Mouse (Mus musculus) MEL (cell line): ENCODE data around the gene Klhl3. TPM values are rescaled to one million over a fixed set of nuclear protein-coding genes. Genes with fewer than 3 reads are reported as not detected.
"Not testable (repeated sequence)": the region's sequence is repeated elsewhere in the genome, so short reads cannot be mapped to it uniquely, and the experiment has no call there.

Experiments
- DNase-seq: peaks from one replicate; pipeline ENCODE4 v3.0.0; 2011; ENCODE audit warnings: low read depth, low spot score
- H3K27ac ChIP-seq: 2 replicates; pipeline ENCODE4 v1.5.1; 2012; ENCODE audit warnings: low read depth, mild to moderate bottlenecking, control low read depth, low read length, moderate library complexity; ENCODE audit not compliant: control insufficient read depth
- H3K27me3 ChIP-seq, 2 experiments: fragments of 150-350 bp in 1 of 2; sonication (generic) in 1 of 2; 2 replicates each; pipeline ENCODE4 v1.6.1; 2012; ENCODE audit warnings: low read length in 2 of 2, mild to moderate bottlenecking in 2 of 2, improper control_type of control experiment in 1 of 2, moderate library complexity in 1 of 2; ENCODE audit not compliant: insufficient read depth in 2 of 2, control insufficient read depth in 1 of 2
- H3K36me3 ChIP-seq, 2 experiments: 2 replicates each; pipeline ENCODE4 v1.6.1; 2012 to 2014; ENCODE audit warnings: low read length in 2 of 2, improper control_type of control experiment in 1 of 2, inconsistent platforms in 1 of 2, mild to moderate bottlenecking in 1 of 2; ENCODE audit not compliant: insufficient read depth in 2 of 2, control insufficient read depth in 1 of 2
- H3K4me1 ChIP-seq, 2 experiments: fragments of 150-350 bp in 1 of 2; sonication (generic) in 1 of 2; 2 replicates each; pipeline ENCODE4 v1.6.1; 2012; ENCODE audit warnings: low read length in 2 of 2, improper control_type of control experiment in 1 of 2, mild to moderate bottlenecking in 1 of 2; ENCODE audit not compliant: insufficient read depth in 2 of 2, control insufficient read depth in 1 of 2
- H3K4me3 ChIP-seq, 2 experiments: fragments of 150-350 bp in 1 of 2; sonication (generic) in 1 of 2; 2 replicates each; pipeline ENCODE4 v1.5.1; 2012; ENCODE audit warnings: low read depth in 2 of 2, low read length in 2 of 2, mild to moderate bottlenecking in 2 of 2, moderate library complexity in 2 of 2, control low read depth in 1 of 2, improper control_type of control experiment in 1 of 2; ENCODE audit not compliant: control insufficient read depth in 1 of 2, insufficient read depth in 1 of 2
- H3K79me2 ChIP-seq: 2 replicates; pipeline ENCODE4 v1.6.1; 2012; ENCODE audit warnings: mild to moderate bottlenecking, low read length, moderate library complexity; ENCODE audit not compliant: control insufficient read depth, poor library complexity, insufficient read depth
- H3K9ac ChIP-seq: 2 replicates; pipeline ENCODE4 v1.6.1; 2012; ENCODE audit warnings: low read depth, mild to moderate bottlenecking, control low read depth, low read length, moderate library complexity; ENCODE audit not compliant: control insufficient read depth, poor library complexity, severe bottlenecking
- H3K9me3 ChIP-seq: fragments of 150-350 bp; sonication (generic); replicated peaks from 2 replicates; pipeline ENCODE4 v1.6.1; 2012; ENCODE audit warnings: mild to moderate bottlenecking, low read length, improper control_type of control experiment, moderate library complexity; ENCODE audit not compliant: insufficient read depth
- CHD2 ChIP-seq: IDR thresholded peaks from 2 replicates; pipeline ENCODE4 v1.6.1; 2011; ENCODE audit warnings: low read length, improper control_type of control experiment
- CTCF ChIP-seq, 3 experiments: IDR thresholded peaks in 2 of 3; conservative IDR thresholded peaks in 1 of 3; 2 replicates each; pipeline ENCODE4 v1.5.1; 2011 to 2012; ENCODE audit warnings: low read length in 3 of 3, low read depth in 2 of 3, mild to moderate bottlenecking in 2 of 3, improper control_type of control experiment in 1 of 3, inconsistent platforms in 1 of 3, mixed read lengths in 1 of 3, moderate library complexity in 1 of 3; ENCODE audit not compliant: control insufficient read depth in 1 of 3, insufficient read depth in 1 of 3, poor library complexity in 1 of 3, severe bottlenecking in 1 of 3
- GABPA ChIP-seq: IDR thresholded peaks from 2 replicates; pipeline ENCODE4 v1.6.1; 2012; ENCODE audit warnings: low read depth, mild to moderate bottlenecking, inconsistent platforms, low read length, improper control_type of control experiment, moderate library complexity
- GATA1 ChIP-seq: IDR thresholded peaks from 2 replicates; pipeline ENCODE4 v1.6.1; 2011; ENCODE audit warnings: low read depth, low read length, improper control_type of control experiment
- JUND ChIP-seq: IDR thresholded peaks from 2 replicates; pipeline ENCODE4 v1.6.1; 2011; ENCODE audit warnings: low read depth, mild to moderate bottlenecking, improper control_type of control experiment, low read length
- KAT2A ChIP-seq: conservative IDR thresholded peaks from 2 replicates; pipeline ENCODE4 v1.6.1; 2012; ENCODE audit warnings: low read depth, low read length, improper control_type of control experiment, inconsistent platforms
- MYB ChIP-seq: IDR thresholded peaks from 2 replicates; pipeline ENCODE4 v1.6.1; 2011; ENCODE audit warnings: mild to moderate bottlenecking, low read depth, low read length, improper control_type of control experiment
- NELFE ChIP-seq: IDR thresholded peaks from 2 replicates; pipeline ENCODE4 v1.6.1; 2011; ENCODE audit warnings: low read depth, low read length, improper control_type of control experiment
- NRF1 ChIP-seq: IDR thresholded peaks from 2 replicates; pipeline ENCODE4 v1.6.1; 2014; ENCODE audit warnings: low read depth, mild to moderate bottlenecking, inconsistent platforms, low read length, improper control_type of control experiment, moderate library complexity; ENCODE audit not compliant: poor library complexity, insufficient read depth, severe bottlenecking
- POLR2A ChIP-seq, 2 experiments: IDR thresholded peaks; 2 replicates each; pipeline ENCODE4 v1.6.1; 2011 to 2012; ENCODE audit warnings: low read length in 2 of 2, mild to moderate bottlenecking in 2 of 2, control low read depth in 1 of 2, improper control_type of control experiment in 1 of 2, low read depth in 1 of 2, moderate library complexity in 1 of 2; ENCODE audit not compliant: control insufficient read depth in 1 of 2, insufficient read depth in 1 of 2, poor library complexity in 1 of 2
- RAD21 ChIP-seq: IDR thresholded peaks from 2 replicates; pipeline ENCODE4 v1.6.1; 2011; ENCODE audit warnings: mild to moderate bottlenecking, low read depth, low read length, improper control_type of control experiment
- RCOR1 ChIP-seq: IDR thresholded peaks from 2 replicates; pipeline ENCODE4 v1.6.1; 2012; ENCODE audit warnings: low read depth, mild to moderate bottlenecking, inconsistent platforms, low read length, improper control_type of control experiment
- TAL1 ChIP-seq: IDR thresholded peaks from 2 replicates; pipeline ENCODE4 v1.6.1; 2012; ENCODE audit warnings: mild to moderate bottlenecking, inconsistent platforms, low read length, moderate library complexity, mixed read lengths
- TBP ChIP-seq: IDR thresholded peaks from 2 replicates; pipeline ENCODE4 v1.8.0; 2011; ENCODE audit warnings: low read depth, low read length, improper control_type of control experiment
- TCF12 ChIP-seq: IDR thresholded peaks from 2 replicates; pipeline ENCODE4 v1.6.1; 2014; ENCODE audit warnings: low read depth, mild to moderate bottlenecking, inconsistent platforms, low read length, improper control_type of control experiment, moderate library complexity
- UBTF ChIP-seq: IDR thresholded peaks from 2 replicates; pipeline ENCODE4 v1.6.1; 2012; ENCODE audit warnings: low read depth, mild to moderate bottlenecking, inconsistent platforms, low read length, improper control_type of control experiment, moderate library complexity, borderline replicate concordance; ENCODE audit not compliant: insufficient read depth
- USF1 ChIP-seq: IDR thresholded peaks from 2 replicates; pipeline ENCODE4 v1.6.1; 2014; ENCODE audit warnings: low read depth, mild to moderate bottlenecking, inconsistent platforms, low read length, improper control_type of control experiment, moderate library complexity
- USF2 ChIP-seq, 2 experiments: IDR thresholded peaks; 2 replicates each; pipeline ENCODE4 v1.6.1; 2011 to 2012; ENCODE audit warnings: improper control_type of control experiment in 2 of 2, low read length in 2 of 2, borderline replicate concordance in 1 of 2, inconsistent platforms in 1 of 2, low read depth in 1 of 2, mild to moderate bottlenecking in 1 of 2; ENCODE audit not compliant: insufficient read depth in 1 of 2
- polyA plus RNA-seq, 2 experiments: library from polyadenylated mRNA; stranded (reverse) in 1 of 2; unstranded in 1 of 2; fragments of >175 nt in 1 of 2; fragments of >200 nt in 1 of 2; gene quantifications; 2 replicates each; pipeline versions ENCODE4 v1.2.1 to v1.2.4; 2012; ENCODE audit warnings: low replicate concordance in 2 of 2, low read depth in 1 of 2; ENCODE audit not compliant: insufficient read length in 2 of 2, insufficient read depth in 1 of 2, missing spikeins in 1 of 2
- total RNA-seq: library from RNA; depleted of rRNA; stranded (reverse); fragments of 300-350 nt; gene quantifications from 2 replicates; pipeline ENCODE4 v1.2.3, GENCODE M21; 2012

Gene Klhl3
- total and polyA plus RNA-seq, 3 experiments = 0.01 TPM; not detected in 2

- Histone ChIP-seq H3K4me1 (peaks cover 0 to 11% of the 10 kb centered on the region in 2 experiments; a peak in 2 of 4 replicates), H3K9me3 (no peaks in the 10 kb centered on the region), H3K9ac (no peak overlapping the region), H3K79me2 (0 out of 2 replicates have a peak, but pooled peaks cover 6% of the 10 kb centered on the region), H3K36me3 (peaks cover 0 to 6% of the 10 kb centered on the region in 2 experiments; a peak in 2 of 4 replicates), H3K27me3 (no peaks in the 10 kb centered on the region), H3K4me3 (peak overlapping the region in 1 of 2 experiments; percentile 47; a peak in 2 of 4 replicates), H3K27ac (no peak overlapping the region)
- DNase-seq = no peak
- TF ChIP-seq JUND (no peak), CHD2 (no peak), TBP (peak; percentile 82), TCF12 (no peak)
These were observed 34.4 kb upstream of the Klhl3 start for GRCm38 (mm10) chr13:58147760-58148159.

- not testable (repeated sequence) for H3K9me3 ChIP-seq, H3K4me3 ChIP-seq, H3K27me3 ChIP-seq, H3K36me3 ChIP-seq, H3K27ac ChIP-seq, H3K9ac ChIP-seq, H3K79me2 ChIP-seq
- peak; percentile 53 for DNase-seq
- H3K4me1 ChIP-seq = peaks cover 0 to 11% of the 10 kb centered on the region in 2 experiments; a peak in 2 of 4 replicates
- peak; percentile 69; the same call in 1 of the 2 replicates for TF ChIP-seq TBP
These were observed 33.2 kb upstream of the Klhl3 start for GRCm38 (mm10) chr13:58146603-58147002.

GRCm38 (mm10) chr13:58131692-58132091 lies 18.3 kb upstream of the Klhl3 start:
- Histone ChIP-seq H3K4me3 (no peak overlapping the region), H3K79me2 (peaks cover 22% of the 10 kb centered on the region), H3K9me3 (no peaks in the 10 kb centered on the region), H3K9ac (no peak overlapping the region), H3K4me1 (peaks cover 3 to 5% of the 10 kb centered on the region in 2 experiments; a peak in 2 of 4 replicates), H3K27ac (no peak overlapping the region), H3K36me3 (peaks cover under 1 to 7% of the 10 kb centered on the region in 2 experiments; a peak in 3 of 4 replicates), H3K27me3 (no peaks in the 10 kb centered on the region)
- TF ChIP-seq CTCF (IDR thresholded peaks at IDR 0.05 in 2 of 3, conservative IDR thresholded peaks at IDR 0.05 in 1 of 3; ENCODE audit: control insufficient read depth in 1 of 3, insufficient read depth in 1 of 3, low read depth in 2 of 3, low read length in 3 of 3, poor library complexity in 1 of 3, severe bottlenecking in 1 of 3) (peak in 1 of 3 experiments; percentile 10; a peak in 2 of 6 replicates), UBTF (no peak)
- DNase-seq = peak; percentile 33

GRCm38 (mm10) chr13:58129687-58130246 lies 16.4 kb upstream of the Klhl3 start:
- Histone ChIP-seq H3K4me1 (peaks cover 3 to 8% of the 10 kb centered on the region in 2 experiments; a peak in 3 of 4 replicates), H3K27me3 (no peaks in the 10 kb centered on the region), H3K9ac (peak overlapping the region; percentile 96), H3K9me3 (no peaks in the 10 kb centered on the region), H3K4me3 (peak overlapping the region; percentile 63 to 74), H3K36me3 (peaks cover 4 to 19% of the 10 kb centered on the region in 2 experiments; a peak in 3 of 4 replicates), H3K27ac (peak overlapping the region; percentile 79), H3K79me2 (peaks cover 32% of the 10 kb centered on the region)
- peak; percentile 83 for DNase-seq
- no peak for TF ChIP-seq USF2 (IDR thresholded peaks at IDR 0.05; ENCODE audit: borderline replicate concordance in 1 of 2, insufficient read depth in 1 of 2, low read depth in 1 of 2, low read length in 2 of 2)
- no peak for TF ChIP-seq TAL1
- TF ChIP-seq KAT2A = no peak
- TF ChIP-seq POLR2A (IDR thresholded peaks at IDR 0.05; ENCODE audit: control insufficient read depth in 1 of 2, insufficient read depth in 1 of 2, low read depth in 1 of 2, low read length in 2 of 2, poor library complexity in 1 of 2) = peak in 1 of 2 experiments; percentile 0; a peak in 1 of 4 replicates
- TF ChIP-seq RAD21 = no peak
- TF ChIP-seq CTCF (IDR thresholded peaks at IDR 0.05 in 2 of 3, conservative IDR thresholded peaks at IDR 0.05 in 1 of 3; ENCODE audit: control insufficient read depth in 1 of 3, insufficient read depth in 1 of 3, low read depth in 2 of 3, low read length in 3 of 3, poor library complexity in 1 of 3, severe bottlenecking in 1 of 3) = no peak
- no peak for TF ChIP-seq MYB
- TF ChIP-seq GABPA = no peak
- no peak; the same call in 1 of the 2 replicates for TF ChIP-seq NELFE
- no peak for TF ChIP-seq RCOR1
- peak; percentile 30; the same call in 1 of the 2 replicates for TF ChIP-seq GATA1
- no peak for TF ChIP-seq NRF1
- no peak for TF ChIP-seq USF1
